Mouse (Mus musculus): ENCODE measurements at regions not wholly inside any gene's neighbourhood (a gene's known extent, or its start where the extent isn't known, plus 50 kb on each side); places are given as distances from the start of the nearest gene placed in this dataset.

GRCm38 (mm10) chr1:64361959-64362638 lies 170.3 kb upstream of the Creb1 start:
- H3K4me2 ChIP-seq, result no peak overlapping the region
- no peak overlapping the region for H3K27ac ChIP-seq
- H3K9ac ChIP-seq, result no peak overlapping the region
- no peaks in the 10 kb centered on the region for H3K36me3 ChIP-seq
- H3K9me3 ChIP-seq (replicated peaks), result no peaks in the 10 kb centered on the region
- no peak for ATAC-seq (replicated peaks; ENCODE audit: insufficient number of reproducible peaks, insufficient read depth, low FRiP score, low read depth)
- H3K27me3 ChIP-seq, result no peaks in the 10 kb centered on the region
- H3K4me3 ChIP-seq, result no peak overlapping the region
- H3K4me1 ChIP-seq (replicated peaks), result no peaks in the 10 kb centered on the region
- WGBS, result 73% methylated on average over 4 of the region's 4 CpGs

GRCm38 (mm10) chr1:64343268-64343667 lies 189.2 kb upstream of the Creb1 start:
- Histone ChIP-seq H3K9ac (no peak overlapping the region), H3K27me3 (no peaks in the 10 kb centered on the region), H3K27ac (no peak overlapping the region), H3K4me3 (no peak overlapping the region), H3K9me3 (replicated peaks) (no peaks in the 10 kb centered on the region), H3K4me1 (replicated peaks) (no peaks in the 10 kb centered on the region), H3K36me3 (no peaks in the 10 kb centered on the region), H3K4me2 (no peak overlapping the region)
- no peak for ATAC-seq (replicated peaks; ENCODE audit: insufficient number of reproducible peaks, insufficient read depth, low FRiP score, low read depth)
- 83% methylated on average over 3 of the region's 3 CpGs for WGBS

- no peaks in the 10 kb centered on the region for H3K4me1 ChIP-seq (replicated peaks)
- no peak overlapping the region for H3K27ac ChIP-seq
- ATAC-seq (replicated peaks; ENCODE audit: insufficient number of reproducible peaks, insufficient read depth, low FRiP score, low read depth), result no peak
- 74% methylated on average over 6 of the region's 6 CpGs for WGBS
- no peak overlapping the region for H3K4me3 ChIP-seq
- H3K27me3 ChIP-seq, result no peaks in the 10 kb centered on the region
- H3K4me2 ChIP-seq, result no peak overlapping the region
- no peaks in the 10 kb centered on the region for H3K9me3 ChIP-seq (replicated peaks)
- no peaks in the 10 kb centered on the region for H3K36me3 ChIP-seq
- H3K9ac ChIP-seq, result no peak overlapping the region
These were observed 190.8 kb upstream of the Creb1 start for GRCm38 (mm10) chr1:64341596-64341995.

- Histone ChIP-seq H3K9ac (no peak overlapping the region), H3K36me3 (no peaks in the 10 kb centered on the region), H3K4me3 (no peak overlapping the region), H3K4me2 (no peak overlapping the region), H3K27me3 (no peaks in the 10 kb centered on the region), H3K9me3 (replicated peaks) (no peaks in the 10 kb centered on the region), H3K4me1 (replicated peaks) (no peaks in the 10 kb centered on the region), H3K27ac (no peak overlapping the region)
- 47% methylated on average over 9 of the region's 9 CpGs for WGBS
- no peak for ATAC-seq (replicated peaks; ENCODE audit: insufficient number of reproducible peaks, insufficient read depth, low FRiP score, low read depth)
These were observed 193.9 kb upstream of the Creb1 start for GRCm38 (mm10) chr1:64338575-64338961.

- Histone ChIP-seq H3K4me3 (no peak overlapping the region), H3K27ac (no peak overlapping the region), H3K27me3 (no peaks in the 10 kb centered on the region), H3K4me2 (no peak overlapping the region), H3K36me3 (no peaks in the 10 kb centered on the region), H3K9me3 (replicated peaks) (no peaks in the 10 kb centered on the region), H3K4me1 (replicated peaks) (no peaks in the 10 kb centered on the region), H3K9ac (no peak overlapping the region)
- WGBS, result 73% methylated on average over 25 of the region's 25 CpGs
- ATAC-seq (replicated peaks; ENCODE audit: insufficient number of reproducible peaks, insufficient read depth, low FRiP score, low read depth), result no peak
These were observed 194.5 kb upstream of the Creb1 start for GRCm38 (mm10) chr1:64337619-64338574.

GRCm38 (mm10) chr1:64331566-64331965 lies 200.9 kb upstream of the Creb1 start:
- H3K4me3 ChIP-seq, result no peak overlapping the region
- no peak overlapping the region for H3K4me2 ChIP-seq
- H3K9ac ChIP-seq, result no peak overlapping the region
- H3K9me3 ChIP-seq (replicated peaks), result no peaks in the 10 kb centered on the region
- H3K27me3 ChIP-seq, result no peaks in the 10 kb centered on the region
- H3K4me1 ChIP-seq (replicated peaks), result no peaks in the 10 kb centered on the region
- H3K27ac ChIP-seq, result no peak overlapping the region
- no peaks in the 10 kb centered on the region for H3K36me3 ChIP-seq
- ATAC-seq (replicated peaks; ENCODE audit: insufficient number of reproducible peaks, insufficient read depth, low FRiP score, low read depth), result no peak
- 72% methylated on average over 2 of the region's 2 CpGs for WGBS

GRCm38 (mm10) chr1:64330721-64331120 lies 201.7 kb upstream of the Creb1 start:
- ATAC-seq (replicated peaks; ENCODE audit: insufficient number of reproducible peaks, insufficient read depth, low FRiP score, low read depth), result no peak
- no peaks in the 10 kb centered on the region for H3K9me3 ChIP-seq (replicated peaks)
- no peaks in the 10 kb centered on the region for H3K4me1 ChIP-seq (replicated peaks)
- no peaks in the 10 kb centered on the region for H3K36me3 ChIP-seq
- no peak overlapping the region for H3K27ac ChIP-seq
- no peak overlapping the region for H3K9ac ChIP-seq
- no peak overlapping the region for H3K4me2 ChIP-seq
- WGBS, result 61% methylated on average over 2 of the region's 2 CpGs
- H3K4me3 ChIP-seq, result no peak overlapping the region
- no peaks in the 10 kb centered on the region for H3K27me3 ChIP-seq

- Histone ChIP-seq H3K4me3 (no peak overlapping the region), H3K27ac (no peak overlapping the region), H3K9me3 (replicated peaks) (no peaks in the 10 kb centered on the region), H3K4me2 (no peak overlapping the region), H3K9ac (no peak overlapping the region), H3K4me1 (replicated peaks) (no peaks in the 10 kb centered on the region; the same call in none of the 2 replicates), H3K36me3 (no peaks in the 10 kb centered on the region), H3K27me3 (no peaks in the 10 kb centered on the region)
- ATAC-seq (replicated peaks; ENCODE audit: insufficient number of reproducible peaks, insufficient read depth, low FRiP score, low read depth), result no peak
- WGBS, result 95% methylated on average over 4 of the region's 4 CpGs
These were observed 200.1 kb upstream of the Klf7 start for GRCm38 (mm10) chr1:64322197-64322596.

- Histone ChIP-seq H3K9ac (no peak overlapping the region), H3K4me1 (replicated peaks) (peaks cover 4% of the 10 kb centered on the region), H3K36me3 (no peaks in the 10 kb centered on the region), H3K27me3 (no peaks in the 10 kb centered on the region), H3K4me3 (no peak overlapping the region), H3K4me2 (no peak overlapping the region), H3K9me3 (replicated peaks) (no peaks in the 10 kb centered on the region), H3K27ac (no peak overlapping the region)
- 67% methylated on average over 3 of the region's 3 CpGs for WGBS
- ATAC-seq (replicated peaks; ENCODE audit: insufficient number of reproducible peaks, insufficient read depth, low FRiP score, low read depth), result no peak
These were observed 197.1 kb upstream of the Klf7 start for GRCm38 (mm10) chr1:64319155-64319582.

GRCm38 (mm10) chr1:64318440-64319154 lies 196.5 kb upstream of the Klf7 start:
- no peaks in the 10 kb centered on the region for H3K27me3 ChIP-seq
- H3K27ac ChIP-seq, result no peak overlapping the region
- no peak overlapping the region for H3K4me2 ChIP-seq
- 67% methylated on average over 8 of the region's 8 CpGs for WGBS
- peaks cover 4% of the 10 kb centered on the region for H3K4me1 ChIP-seq (replicated peaks)
- no peak overlapping the region for H3K4me3 ChIP-seq
- ATAC-seq (replicated peaks; ENCODE audit: insufficient number of reproducible peaks, insufficient read depth, low FRiP score, low read depth), result no peak
- no peak overlapping the region for H3K9ac ChIP-seq
- H3K9me3 ChIP-seq (replicated peaks), result no peaks in the 10 kb centered on the region
- no peaks in the 10 kb centered on the region for H3K36me3 ChIP-seq

GRCm38 (mm10) chr1:64317032-64317636 lies 195.1 kb upstream of the Klf7 start:
- ATAC-seq (replicated peaks; ENCODE audit: insufficient number of reproducible peaks, insufficient read depth, low FRiP score, low read depth), result 0 out of 2 replicates have a peak, but pooled peaks have one; percentile 50
- H3K4me2 ChIP-seq, result no peak overlapping the region
- H3K4me1 ChIP-seq (replicated peaks), result peaks cover 4% of the 10 kb centered on the region
- H3K36me3 ChIP-seq, result no peaks in the 10 kb centered on the region
- WGBS, result 31% methylated on average over 5 of the region's 5 CpGs
- no peak overlapping the region for H3K4me3 ChIP-seq
- peak overlapping the region; percentile 43 for H3K27ac ChIP-seq
- H3K9me3 ChIP-seq (replicated peaks), result no peaks in the 10 kb centered on the region
- H3K27me3 ChIP-seq, result no peaks in the 10 kb centered on the region
- H3K9ac ChIP-seq, result no peak overlapping the region
